Comparison of ENCODE assay signal across 26 mouse cellular contexts in the genomic region with DNA sequence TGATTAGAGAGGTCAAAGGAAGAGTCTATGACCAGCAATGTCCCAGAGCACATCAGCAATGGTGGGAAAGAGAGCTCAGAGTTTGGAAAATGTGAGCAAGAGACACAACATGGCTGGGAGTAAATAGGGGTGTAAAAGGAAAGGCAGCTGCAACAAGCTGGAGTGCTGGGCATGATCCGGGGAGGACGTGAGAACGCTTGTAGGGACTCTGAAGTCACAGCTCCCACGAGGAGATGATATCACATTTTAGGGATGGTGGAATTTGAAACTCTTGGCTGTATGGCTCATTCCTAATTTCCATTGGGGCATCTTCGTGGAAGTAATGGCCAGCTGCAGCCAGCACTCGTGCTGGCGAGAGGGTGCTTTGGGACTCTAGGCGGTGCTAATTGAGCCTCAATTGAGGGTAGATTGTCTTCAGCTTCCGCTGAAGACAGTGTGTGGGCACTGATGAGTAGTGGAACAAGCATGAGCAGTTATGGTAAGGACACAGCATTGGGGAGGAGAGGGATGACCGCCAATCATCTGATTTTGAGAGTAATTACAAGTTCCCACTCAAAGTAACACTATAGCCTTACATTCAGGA.
DNase-seq lines count a peak whose midpoint lies in the region; ATAC-seq lines count a peak whose summit lies in the region.
"Had no signal": no experiment of that assay in that cellular context is flagged by ENCODE, and none has a peak within 500 bp of the region (broad histone marks: within the 10 kb centered on the region; RNA-seq: fewer than 3 reads in every experiment).

No protein-coding gene starts in this region.

- H3K36me3 ChIP-seq in heart, embryonic 12.5 days: no peaks in the 10 kb centered on the region
- H3K36me3 ChIP-seq in embryonic facial prominence, embryonic 15.5 days: no peaks in the 10 kb centered on the region
- no peaks in the 10 kb centered on the region for H3K36me3 ChIP-seq in limb, embryonic 15.5 days
- H3K36me3 ChIP-seq in hindbrain, embryonic 12.5 days: no peaks in the 10 kb centered on the region
- H3K36me3 ChIP-seq: heart, embryonic 13.5 days; kidney, embryonic 15.5 days; lung, embryonic 15.5 days; midbrain, embryonic 10.5 days; neural tube, embryonic 13.5 days had no signal

- no peaks in the 10 kb centered on the region for H3K9me3 ChIP-seq in heart, embryonic 12.5 days (replicated peaks)
- H3K9me3 ChIP-seq in embryonic facial prominence, embryonic 15.5 days (replicated peaks): no peaks in the 10 kb centered on the region
- H3K9me3 ChIP-seq in limb, embryonic 15.5 days: no peaks in the 10 kb centered on the region
- H3K9me3 ChIP-seq in hindbrain, embryonic 12.5 days (replicated peaks): no peaks in the 10 kb centered on the region
- H3K9me3 ChIP-seq: forebrain, embryonic 13.5 days; heart, embryonic 13.5 days; kidney, embryonic 15.5 days; lung, embryonic 15.5 days; midbrain, embryonic 10.5 days; neural tube, embryonic 13.5 days had no signal

- intact Hi-C loops in heart, postnatal 14 days (cut with DNase I): no loop called here

- H3K4me2 ChIP-seq in heart, embryonic 12.5 days: no peak overlapping the region
- no peak overlapping the region for H3K4me2 ChIP-seq in embryonic facial prominence, embryonic 15.5 days (replicated peaks)
- no peak overlapping the region for H3K4me2 ChIP-seq in limb, embryonic 15.5 days
- H3K4me2 ChIP-seq in hindbrain, embryonic 12.5 days (replicated peaks): no peak overlapping the region
- H3K4me2 ChIP-seq: forebrain, embryonic 13.5 days; heart, embryonic 13.5 days; kidney, embryonic 15.5 days; liver, embryonic 11.5 days; lung, embryonic 15.5 days; neural tube, embryonic 13.5 days had no signal

- H3K27me3 ChIP-seq in heart, embryonic 12.5 days (replicated peaks): no peaks in the 10 kb centered on the region
- no peaks in the 10 kb centered on the region for H3K27me3 ChIP-seq in embryonic facial prominence, embryonic 15.5 days
- H3K27me3 ChIP-seq in limb, embryonic 15.5 days: no peaks in the 10 kb centered on the region
- no peaks in the 10 kb centered on the region for H3K27me3 ChIP-seq in hindbrain, embryonic 12.5 days
- H3K27me3 ChIP-seq: forebrain, embryonic 13.5 days; heart, embryonic 13.5 days; kidney, embryonic 15.5 days; lung, embryonic 15.5 days; neural tube, embryonic 13.5 days had no signal

- no peak overlapping the region for H3K27ac ChIP-seq in heart, embryonic 12.5 days (ENCODE audit: poor library complexity, severe bottlenecking)
- H3K27ac ChIP-seq in embryonic facial prominence, embryonic 15.5 days (replicated peaks): no peak overlapping the region
- no peak overlapping the region for H3K27ac ChIP-seq in limb, embryonic 15.5 days
- H3K27ac ChIP-seq in hindbrain, embryonic 12.5 days: no peak overlapping the region
- H3K27ac ChIP-seq: forebrain, embryonic 13.5 days; heart, embryonic 13.5 days; kidney, embryonic 15.5 days; lung, embryonic 15.5 days; midbrain, embryonic 10.5 days; neural tube, embryonic 13.5 days had no signal

- no peaks in the 10 kb centered on the region for H3K4me1 ChIP-seq in heart, embryonic 12.5 days (replicated peaks)
- H3K4me1 ChIP-seq in embryonic facial prominence, embryonic 15.5 days: no peaks in the 10 kb centered on the region
- no peaks in the 10 kb centered on the region for H3K4me1 ChIP-seq in limb, embryonic 15.5 days
- no peaks in the 10 kb centered on the region for H3K4me1 ChIP-seq in hindbrain, embryonic 12.5 days
- H3K4me1 ChIP-seq: forebrain, embryonic 13.5 days; heart, embryonic 13.5 days; kidney, embryonic 15.5 days; lung, embryonic 15.5 days; midbrain, embryonic 10.5 days; neural tube, embryonic 13.5 days had no signal

- no peak for ATAC-seq in heart, embryonic 12.5 days (ENCODE audit: insufficient number of reproducible peaks, low FRiP score)
- ATAC-seq in embryonic facial prominence, embryonic 15.5 days (ENCODE audit: insufficient number of reproducible peaks, low FRiP score, low TSS enrichment, low read depth): peak; percentile 54; the same call in 1 of the 2 replicates
- 0 out of 2 replicates have a peak, but pooled peaks have one; percentile 30 for ATAC-seq in limb, embryonic 15.5 days (ENCODE audit: insufficient number of reproducible peaks, low FRiP score, low TSS enrichment, low read depth)
- ATAC-seq in hindbrain, embryonic 12.5 days (ENCODE audit: low FRiP score): no peak
- ATAC-seq: forebrain, embryonic 13.5 days; hindbrain, embryonic 16.5 days had no signal

- no peak overlapping the region for H3K9ac ChIP-seq in heart, embryonic 12.5 days
- H3K9ac ChIP-seq in embryonic facial prominence, embryonic 15.5 days: no peak overlapping the region
- H3K9ac ChIP-seq in limb, embryonic 15.5 days: no peak overlapping the region
- H3K9ac ChIP-seq in hindbrain, embryonic 12.5 days: no peak overlapping the region
- H3K9ac ChIP-seq: forebrain, embryonic 13.5 days; heart, embryonic 13.5 days; kidney, embryonic 15.5 days; lung, embryonic 15.5 days; neural tube, embryonic 13.5 days had no signal

- WGBS in heart, embryonic 12.5 days: 77% methylated on average over 10 of the region's 10 CpGs
- 77% methylated on average over 10 of the region's 10 CpGs for WGBS in embryonic facial prominence, embryonic 15.5 days
- WGBS in limb, embryonic 15.5 days: 46% methylated on average over 10 of the region's 10 CpGs
- 83% methylated on average over 10 of the region's 10 CpGs for WGBS in hindbrain, embryonic 12.5 days

- DNase-seq in heart, adult 11 months: peak; percentile 97
- DNase-seq in heart, postnatal 14 days: peak; percentile 30 to 45
- DNase-seq in cerebellum, postnatal 36 days: no peak
- DNase-seq: adrenal gland, postnatal 25 days; cerebellum, adult 11-12 months; cerebellum, adult 9-11 months; gastrocnemius, postnatal 25 days; kidney, adult 18-20 months; kidney, postnatal 25 days; left cerebral cortex, postnatal 4 days; right cerebral cortex, postnatal 4 days; thymus, adult 2 months; thymus, postnatal 36 days had no signal

- H3K4me3 ChIP-seq in heart, embryonic 12.5 days: no peak overlapping the region
- H3K4me3 ChIP-seq in embryonic facial prominence, embryonic 15.5 days (replicated peaks): no peak overlapping the region
- H3K4me3 ChIP-seq in limb, embryonic 15.5 days: no peak overlapping the region
- H3K4me3 ChIP-seq in hindbrain, embryonic 12.5 days: no peak overlapping the region
- H3K4me3 ChIP-seq: forebrain, embryonic 13.5 days; heart, embryonic 13.5 days; kidney, embryonic 15.5 days; lung, embryonic 15.5 days; midbrain, embryonic 10.5 days; myocyte; neural tube, embryonic 13.5 days had no signal

Comparison
In these comparisons a context has a peak if more than half of its experiments do, and no peak if none do; other contexts are left out.
1. DNase-seq: peak in heart, adult 11 months (single experiment) and heart, postnatal 14 days (2 of 2); none in cerebellum, postnatal 36 days (0 of 2).
2. ATAC-seq: peak in embryonic facial prominence, embryonic 15.5 days (single experiment) and limb, embryonic 15.5 days (single experiment); none in heart, embryonic 12.5 days (single experiment) and hindbrain, embryonic 12.5 days (single experiment).